Mouse (Mus musculus): Measurements from ENCODE around the gene Prss46.

DNA sequence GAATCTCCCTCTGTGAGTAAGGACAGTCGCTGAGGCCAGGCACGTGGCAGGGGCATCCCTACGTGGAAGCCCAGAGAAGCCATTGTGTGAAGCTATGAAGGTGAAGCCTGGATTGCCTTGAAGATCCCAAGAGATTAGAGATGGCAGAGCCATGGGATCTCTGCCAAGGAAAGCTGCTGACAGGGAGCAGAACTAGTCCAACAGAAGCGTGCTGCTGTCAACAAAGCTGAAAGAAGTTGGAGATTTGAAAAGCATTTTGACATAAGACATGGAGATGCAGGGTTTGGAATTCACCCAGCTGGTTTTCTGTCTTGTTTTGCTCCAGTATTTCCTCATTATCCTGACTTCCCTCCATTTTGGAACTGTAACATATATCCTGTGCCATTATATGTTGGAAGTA lies 58.0 kb downstream of the Prss46 start:
- no peak for TF ChIP-seq POLR2A (IDR thresholded peaks at IDR 0.05; ENCODE audit: control insufficient read depth, extremely low read depth, insufficient read depth, low read length, poor library complexity)
- TF ChIP-seq CTCF (IDR thresholded peaks at IDR 0.05; ENCODE audit: borderline replicate concordance, control insufficient read depth, extremely low read depth, insufficient read depth, low read length, poor library complexity): no peak

Measured in thymus, adult 2 months (tissue).